Mouse (Mus musculus) kidney, embryonic 15.5 days (tissue): ENCODE results near the gene Cldn34c2. TPM values are rescaled to one million over a fixed set of nuclear protein-coding genes. Genes with fewer than 3 reads are reported as not detected.
A peak's percentile ranks its signal among the peaks of the same experiment; 100 is the strongest.
"Not testable (repeated sequence)": the region's sequence is repeated elsewhere in the genome, so short reads cannot be mapped to it uniquely, and the experiment has no call there.

Source experiments
- ATAC-seq: fragments of 200-750 bp; cut with Nextera tagmentation; replicated peaks from 2 replicates; pipeline ENCODE4 v1.8.0; 2017; ENCODE audit warnings: moderate TSS enrichment; ENCODE audit not compliant: low FRiP score
- H3K27ac ChIP-seq: fragments of 300-500 bp; sonication (generic); 2 replicates; pipeline ENCODE4 v1.5.1; 2015; ENCODE audit warnings: mild to moderate bottlenecking, inconsistent platforms
- H3K27me3 ChIP-seq: fragments of 300-500 bp; sonication (generic); 2 replicates; pipeline ENCODE4 v1.6.1; 2015; ENCODE audit warnings: inconsistent platforms
- H3K36me3 ChIP-seq: fragments of 300-500 bp; sonication (generic); 2 replicates; pipeline ENCODE4 v1.6.1; 2015; ENCODE audit warnings: inconsistent platforms
- H3K4me1 ChIP-seq: fragments of 300-500 bp; sonication (generic); 2 replicates; pipeline ENCODE4 v1.6.1; 2015; ENCODE audit warnings: inconsistent platforms
- H3K4me2 ChIP-seq: fragments of 300-500 bp; sonication (generic); 2 replicates; pipeline ENCODE4 v1.6.1; 2015; ENCODE audit warnings: moderate library complexity, mild to moderate bottlenecking, inconsistent platforms
- H3K4me3 ChIP-seq: fragments of 300-500 bp; sonication (generic); replicated peaks from 2 replicates; pipeline ENCODE4 v1.5.1; 2015; ENCODE audit warnings: mild to moderate bottlenecking, inconsistent platforms
- H3K9ac ChIP-seq: fragments of 300-500 bp; sonication (generic); 2 replicates; pipeline ENCODE4 v1.6.1; 2015; ENCODE audit warnings: mild to moderate bottlenecking, inconsistent platforms
- H3K9me3 ChIP-seq: fragments of 300-500 bp; sonication (generic); replicated peaks from 2 replicates; pipeline ENCODE4 v1.6.1; 2016; ENCODE audit warnings: inconsistent platforms
- WGBS: fragments of 180-500 bp; shearing (Covaris S2); methylation state at CpG from one replicate; pipeline ENCODE4 v1.1.7; 2015; ENCODE audit warnings: mixed read lengths; 5-methylcytosine and 5-hydroxymethylcytosine counted together
- polyA plus RNA-seq: library from polyadenylated mRNA; unstranded; fragments of >200 nt; fragmentation: Nextera tagmentation; extraction: Ambion mirVana; gene quantifications from 2 replicates; pipeline ENCODE4 v1.2.1, GENCODE M21; 2015

Gene Cldn34c2
- not detected in 2 replicates for polyA plus RNA-seq

GRCm38 (mm10) chrX:123581400-123581799 is at the start of gene Cldn34c2:
Cldn34c2 (plus strand) TSS chrX:123581700.
- not testable (repeated sequence) for H3K4me1 ChIP-seq, ATAC-seq, H3K27me3 ChIP-seq, H3K4me2 ChIP-seq, H3K9ac ChIP-seq, H3K4me3 ChIP-seq, H3K9me3 ChIP-seq, H3K27ac ChIP-seq, H3K36me3 ChIP-seq

- H3K4me2 ChIP-seq, ATAC-seq, H3K4me1 ChIP-seq, H3K9ac ChIP-seq, H3K9me3 ChIP-seq, H3K36me3 ChIP-seq, H3K4me3 ChIP-seq, H3K27ac ChIP-seq, H3K27me3 ChIP-seq: not testable (repeated sequence)
- WGBS, result 88% methylated on average over 13 of the region's 13 CpGs
These were observed 30.1 kb upstream of the Cldn34c2 start for GRCm38 (mm10) chrX:123551378-123551777.

GRCm38 (mm10) chrX:123612158-123612828 is 30.8 kb downstream of the Cldn34c2 start:
- ATAC-seq, result peak; percentile 52; the same call in 1 of the 2 replicates
- H3K27ac ChIP-seq, H3K4me3 ChIP-seq, H3K9me3 ChIP-seq, H3K9ac ChIP-seq, H3K4me2 ChIP-seq, H3K36me3 ChIP-seq, H3K4me1 ChIP-seq, H3K27me3 ChIP-seq: not testable (repeated sequence)
- WGBS, result 96% methylated on average over 9 of the region's 12 CpGs

Other genes starting within 250 kb of the Cldn34c2 start
- not detected in 2 replicates for gene Gm17467, start 123.1 kb downstream of the Cldn34c2 start, polyA plus RNA-seq
- gene Cldn34c3, start 212.0 kb downstream of the Cldn34c2 start, polyA plus RNA-seq, result not detected in 2 replicates